Mouse (Mus musculus): ENCODE results near the gene Tepsin.

Tepsin gene

DNA sequence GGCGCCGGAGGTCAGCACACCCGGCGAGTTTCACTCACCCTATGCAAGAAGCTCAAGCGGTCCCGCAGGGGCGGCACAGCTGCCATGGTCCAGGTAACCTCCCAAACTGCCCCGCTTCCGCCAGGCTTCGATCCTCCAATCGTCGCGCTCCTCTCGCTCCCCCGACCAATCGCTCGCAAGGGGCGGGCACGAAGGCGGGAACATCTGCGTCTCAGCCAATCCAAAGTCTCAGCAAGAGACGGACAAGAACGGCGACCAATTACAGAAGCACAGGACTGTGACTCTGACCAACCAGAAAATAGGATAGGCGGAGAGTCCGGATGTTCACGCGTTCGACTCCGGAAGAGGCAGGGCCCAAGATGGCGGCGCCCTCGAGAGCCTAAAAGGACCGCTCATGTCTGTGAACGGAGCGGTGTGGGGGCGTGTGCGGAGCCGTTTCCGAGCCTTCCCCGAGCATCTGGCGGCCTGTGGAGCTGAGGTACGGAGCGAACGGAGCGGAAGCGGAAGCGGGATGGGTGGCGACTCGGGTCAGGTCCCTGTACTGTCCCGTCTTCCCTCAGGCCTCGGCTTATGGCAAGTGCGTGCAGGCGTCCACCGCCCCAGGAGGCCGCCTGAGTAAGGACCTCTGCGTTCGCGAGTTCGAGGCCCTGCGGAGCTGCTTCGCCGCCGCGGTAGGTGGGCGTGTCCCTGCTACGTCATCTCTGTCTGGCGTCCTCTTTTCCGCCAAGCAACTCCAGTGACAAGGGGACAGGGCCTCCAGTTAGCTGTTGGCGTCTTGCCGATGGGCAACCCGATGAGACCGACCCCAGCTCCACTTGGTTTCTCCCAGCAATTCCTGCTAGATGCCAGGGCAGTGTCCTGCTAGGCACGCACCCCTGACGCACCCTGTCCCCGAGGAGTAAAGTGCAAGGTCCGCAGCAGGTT is at the start of gene Tepsin, which contains the start of gene Ndufaf8:
Gene Tepsin, minus strand, starts transcription at position 144 of the 924 bp plus-strand sequence.
Gene Ndufaf8, plus strand, starts transcription at position 341 of the 924 bp plus-strand sequence.
- DNase-seq (ENCODE audit: low read depth, low spot score): peak; percentile 99

DNA sequence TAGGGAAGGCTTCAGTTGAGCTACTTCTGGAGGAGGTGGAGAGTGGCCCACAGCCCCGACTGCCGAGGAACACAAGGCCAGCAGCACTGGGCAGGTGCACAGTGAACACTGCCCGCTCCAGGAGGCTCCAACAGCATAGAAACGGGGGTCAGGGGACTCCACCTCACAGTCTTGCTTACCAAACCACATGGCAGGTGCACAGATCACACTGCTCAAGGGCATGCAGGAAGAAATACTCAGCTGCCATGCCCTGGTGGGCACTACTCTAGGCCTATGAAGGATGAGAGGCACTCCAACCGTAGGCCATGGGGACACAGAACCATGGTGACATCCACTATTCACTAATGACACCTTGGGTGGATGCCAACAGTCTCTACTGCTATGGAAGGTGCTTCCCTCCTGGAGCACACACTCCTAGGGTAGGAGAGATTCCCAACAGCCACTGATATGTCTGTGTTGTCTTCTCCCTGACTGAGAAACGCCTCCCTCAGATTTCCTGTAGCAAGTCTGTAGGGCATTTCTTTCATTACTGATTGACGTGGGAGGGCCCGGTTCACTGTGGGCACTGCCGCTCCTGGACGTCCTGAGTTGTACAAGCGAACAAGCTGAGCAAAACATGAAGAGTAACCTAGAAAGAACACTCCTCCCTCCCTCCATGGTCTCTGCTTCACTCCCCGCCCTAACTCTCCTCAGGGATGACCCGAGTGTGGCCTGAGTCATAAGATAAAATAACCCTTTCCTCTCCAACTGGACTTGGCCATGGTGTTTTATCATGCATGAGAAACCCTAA is 45.4 kb upstream of the Tepsin start:
- no peak for DNase-seq (ENCODE audit: low read depth, low spot score)

DNA sequence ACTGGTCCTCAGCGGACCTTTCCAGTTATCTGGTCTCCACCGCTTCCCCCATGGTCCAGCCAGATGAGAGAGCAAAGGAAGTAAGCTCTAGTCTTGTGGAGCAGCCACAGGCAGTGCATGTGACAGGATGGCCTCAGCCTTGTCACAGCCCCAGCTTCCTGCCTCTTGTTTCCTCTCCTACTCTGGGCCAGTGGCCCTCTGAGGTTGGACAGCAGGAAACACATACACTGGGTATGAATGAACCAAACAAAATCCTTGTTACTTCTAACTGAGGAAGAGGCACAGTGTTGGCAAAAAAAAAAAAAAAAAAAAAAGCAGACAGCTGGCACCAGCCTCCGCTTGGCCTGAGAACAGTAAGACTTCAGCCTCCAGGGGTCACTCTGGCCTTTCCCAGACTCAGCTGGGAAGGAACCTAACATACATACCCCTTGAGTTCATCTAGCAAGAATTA is 44.1 kb upstream of the Tepsin start:
- DNase-seq (ENCODE audit: low read depth, low spot score): no peak

DNA sequence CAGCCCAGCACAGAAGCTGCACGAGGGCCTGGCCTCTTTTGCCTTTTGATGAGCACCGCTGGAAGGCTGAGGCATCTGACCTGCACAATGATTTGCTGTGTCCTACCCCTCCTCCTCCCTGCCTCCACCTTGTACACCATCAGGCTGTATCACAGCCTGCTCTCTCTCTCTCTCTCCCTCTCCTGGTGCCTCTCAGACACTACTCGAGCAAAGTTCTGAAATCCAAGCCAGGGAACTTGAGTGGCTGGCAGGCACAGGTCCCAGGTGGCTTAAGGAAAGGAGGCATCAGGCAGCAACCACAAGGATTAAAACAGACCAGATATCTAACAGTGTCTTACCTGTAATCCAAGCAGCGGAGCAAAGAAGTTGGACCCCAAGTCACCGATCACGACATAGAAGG is 41.7 kb upstream of the Tepsin start:
- DNase-seq (ENCODE audit: low read depth, low spot score): no peak

DNA sequence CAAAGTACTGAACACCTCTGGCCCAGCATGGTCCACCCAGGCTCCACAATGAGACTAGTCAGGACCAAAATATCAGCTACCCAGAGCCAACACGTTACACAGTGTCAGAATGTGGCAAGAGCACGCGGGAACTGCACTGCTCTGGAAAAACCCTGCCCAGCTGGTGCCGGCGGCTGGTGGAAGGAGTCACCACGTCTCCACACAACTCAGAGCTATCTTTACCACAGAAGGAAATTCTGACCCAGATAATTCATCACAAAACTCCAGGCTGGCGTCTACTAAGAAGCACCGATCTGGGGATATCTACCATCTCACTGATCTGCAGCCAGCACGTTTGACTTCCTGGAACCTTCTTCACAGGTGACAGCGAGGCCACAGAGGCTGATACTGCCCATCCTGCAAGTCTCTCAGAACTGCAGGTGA is 40.8 kb upstream of the Tepsin start:
- DNase-seq (ENCODE audit: low read depth, low spot score): no peak

DNA sequence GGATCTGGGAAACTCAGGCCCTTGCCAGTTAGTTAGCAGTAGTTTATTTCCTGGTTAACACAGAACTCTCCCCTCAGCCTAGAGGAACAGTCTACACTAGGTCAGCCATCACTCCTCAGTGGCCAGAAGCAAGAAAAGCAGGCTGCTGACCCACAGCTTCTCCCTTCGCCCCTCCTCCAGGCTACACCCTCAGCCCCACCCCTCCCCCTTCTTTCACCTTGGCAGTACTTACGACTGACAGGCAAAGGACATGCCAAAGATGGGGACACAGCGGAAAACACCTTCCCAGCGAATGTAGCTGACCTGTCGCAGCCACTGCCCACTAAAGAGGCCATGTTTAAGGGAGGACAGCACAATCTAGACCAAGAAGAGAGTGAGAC is 39.1 kb upstream of the Tepsin start:
- DNase-seq (ENCODE audit: low read depth, low spot score): no peak

DNA sequence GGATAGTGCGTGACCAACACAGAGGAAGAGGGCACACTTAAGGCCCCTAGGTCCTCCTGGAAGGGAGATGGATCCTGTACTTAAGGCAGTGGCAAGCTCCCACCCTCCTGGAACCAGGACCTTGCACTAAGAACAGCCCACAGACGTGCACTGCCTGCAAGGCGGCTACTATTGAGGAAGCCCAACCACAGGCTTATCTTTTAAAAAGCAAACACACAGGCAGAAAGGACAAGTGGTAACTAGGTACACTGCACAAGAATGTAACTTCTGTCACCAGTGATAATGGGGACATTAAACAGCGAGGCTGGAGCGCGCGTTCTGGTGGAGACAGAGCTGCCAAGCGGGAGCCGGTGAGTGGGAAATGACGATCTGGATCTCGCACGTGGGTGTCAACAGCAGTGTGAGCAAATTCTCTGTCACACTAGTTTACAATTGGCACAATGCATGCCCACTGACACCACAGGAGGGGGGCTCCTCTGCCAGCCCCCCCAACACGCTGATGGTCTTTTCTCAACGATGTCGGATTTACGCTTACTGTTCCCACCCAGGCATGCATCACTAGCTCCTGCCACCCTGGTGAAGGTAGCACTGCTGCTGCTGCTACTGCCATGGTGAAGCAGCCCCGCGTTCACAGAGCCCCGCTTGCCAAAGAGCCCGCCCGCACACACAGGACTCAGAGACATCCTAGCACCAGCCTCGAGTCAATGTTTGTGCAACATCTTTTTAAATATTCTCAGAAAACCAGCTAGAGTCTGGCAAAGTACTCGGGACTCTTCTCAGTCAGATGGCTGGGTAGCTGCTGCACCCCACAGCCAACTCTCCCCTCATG is 38.5 kb upstream of the Tepsin start:
- no peak for DNase-seq (ENCODE audit: low read depth, low spot score)

DNA sequence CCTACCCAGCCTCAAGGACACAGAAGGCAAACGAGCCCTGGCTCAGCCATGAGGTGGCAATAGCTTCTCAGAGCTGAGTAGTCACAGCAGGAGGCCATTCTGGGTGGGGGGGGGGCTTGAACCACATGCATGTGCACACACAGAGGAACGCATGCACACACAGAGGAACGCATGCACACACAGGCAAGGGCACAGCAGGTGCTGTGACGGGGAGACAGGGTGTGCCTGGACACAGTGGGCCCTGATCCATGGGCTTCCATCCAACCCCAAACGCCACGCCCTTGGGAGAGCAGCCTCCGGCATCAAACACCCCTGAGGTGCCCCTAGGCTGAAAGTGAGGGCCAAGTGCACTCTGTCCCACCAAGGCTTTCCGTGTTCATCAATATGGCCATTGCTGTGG is 37.7 kb upstream of the Tepsin start:
- DNase-seq (ENCODE audit: low read depth, low spot score): no peak

DNA sequence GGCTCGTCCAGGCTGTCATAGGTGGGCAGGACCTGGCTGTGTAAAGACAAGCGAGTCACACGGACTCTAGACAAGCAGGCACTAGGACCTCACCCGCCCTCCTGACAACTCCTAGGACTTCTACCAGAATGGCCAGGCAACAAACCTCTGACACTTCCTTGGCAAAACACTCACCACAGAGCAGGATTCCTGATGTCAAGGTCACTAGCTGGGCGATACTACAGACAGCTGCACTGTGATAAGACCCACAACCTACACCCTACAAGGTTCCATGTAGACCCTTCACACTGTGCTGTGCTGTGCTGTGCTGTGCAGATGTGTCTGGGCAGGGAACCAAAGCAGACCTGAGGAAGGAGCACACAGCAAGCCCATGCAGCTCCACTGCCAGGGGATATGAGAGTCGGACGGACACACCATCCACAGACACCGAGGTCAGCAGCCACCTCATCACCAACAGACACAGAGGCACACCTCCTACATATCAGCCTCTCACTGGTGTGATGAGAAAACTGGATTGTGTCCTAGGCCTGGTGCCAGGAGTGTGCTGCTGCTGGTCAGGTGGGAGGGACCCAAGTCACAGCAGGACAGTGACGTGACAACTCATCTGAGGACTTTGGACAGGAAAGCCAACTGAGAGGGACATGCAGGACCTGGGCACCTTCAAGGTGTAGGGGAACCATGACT is 36.5 kb upstream of the Tepsin start:
- no peak for DNase-seq (ENCODE audit: low read depth, low spot score)

DNA sequence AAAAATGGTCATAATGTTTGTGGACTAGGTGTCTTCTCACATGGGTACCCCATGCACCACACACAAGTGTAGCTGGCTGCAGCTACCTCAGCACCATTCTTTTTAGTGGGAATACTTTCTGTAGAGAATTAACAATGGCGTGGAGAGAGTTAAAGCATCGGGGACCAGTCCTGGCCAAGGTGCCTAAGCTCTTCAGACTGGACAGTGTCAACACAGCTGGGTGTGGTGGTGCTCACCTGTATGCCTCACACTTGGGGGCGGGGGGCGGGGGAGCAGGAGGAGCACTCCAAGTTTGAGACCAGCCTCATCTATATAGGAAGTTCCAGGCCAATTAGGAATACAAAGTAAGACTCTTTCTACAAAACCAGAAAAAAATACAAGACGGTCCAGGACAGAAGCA is 35.6 kb upstream of the Tepsin start:
- DNase-seq (ENCODE audit: low read depth, low spot score): no peak

DNA sequence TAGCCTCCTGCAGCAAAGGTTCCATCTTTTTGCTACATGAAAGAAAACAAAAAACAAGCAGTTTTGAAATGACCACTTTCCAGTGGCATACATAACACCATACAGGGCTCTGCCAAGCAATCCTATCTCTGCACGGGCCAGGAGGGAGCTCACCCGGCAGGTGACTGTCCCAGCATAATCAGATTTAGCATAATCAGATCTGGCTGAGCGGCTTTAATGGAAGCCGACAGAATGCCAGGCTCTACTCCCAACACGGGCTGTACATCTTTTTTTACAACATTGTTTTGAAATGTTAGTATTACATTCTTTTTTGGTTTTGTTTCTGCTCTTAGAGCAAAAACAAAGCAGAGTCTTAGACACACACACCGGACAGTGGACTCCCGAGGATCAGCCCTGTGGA is 30.8 kb upstream of the Tepsin start:
- no peak for DNase-seq (ENCODE audit: low read depth, low spot score)

DNA sequence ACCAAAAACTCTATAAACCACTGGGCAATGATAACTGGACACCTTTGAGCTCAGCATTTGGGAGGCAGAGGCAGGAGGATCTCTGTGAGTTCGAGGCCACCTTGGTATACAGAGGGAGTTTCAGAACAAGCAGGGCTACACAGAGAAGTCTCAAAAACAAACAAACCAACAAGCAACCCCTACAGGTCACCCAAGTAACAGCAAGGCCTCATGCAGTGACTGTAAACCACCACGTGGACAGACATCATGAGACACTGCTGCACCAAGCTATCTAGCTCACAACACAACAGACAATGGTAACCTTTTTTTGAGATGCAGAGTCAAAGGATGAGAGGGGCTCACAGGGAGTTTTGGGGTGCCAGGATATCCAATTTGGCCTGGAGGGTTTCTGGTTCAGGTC is 28.3 kb upstream of the Tepsin start:
- no peak for DNase-seq (ENCODE audit: low read depth, low spot score)

DNA sequence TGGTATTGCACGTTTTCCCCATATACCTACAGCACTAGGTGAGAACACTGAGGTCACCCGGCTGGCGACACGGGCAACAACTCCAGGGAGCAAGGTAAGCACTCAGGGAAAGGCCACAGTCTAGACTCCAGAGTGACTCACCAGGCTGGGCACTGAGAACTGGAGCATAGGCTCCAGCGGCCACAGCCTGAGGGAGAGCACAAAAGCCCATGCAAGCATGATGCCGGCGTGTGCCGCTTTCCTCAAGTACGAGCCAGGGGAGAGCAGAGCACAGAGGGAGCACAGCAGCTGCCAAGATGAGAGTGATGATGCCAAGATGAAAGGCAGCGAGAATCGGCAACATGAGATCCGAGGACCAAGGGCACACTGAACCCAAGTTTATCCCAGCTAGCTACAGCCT is 23.6 kb upstream of the Tepsin start:
- DNase-seq (ENCODE audit: low read depth, low spot score): no peak

DNA sequence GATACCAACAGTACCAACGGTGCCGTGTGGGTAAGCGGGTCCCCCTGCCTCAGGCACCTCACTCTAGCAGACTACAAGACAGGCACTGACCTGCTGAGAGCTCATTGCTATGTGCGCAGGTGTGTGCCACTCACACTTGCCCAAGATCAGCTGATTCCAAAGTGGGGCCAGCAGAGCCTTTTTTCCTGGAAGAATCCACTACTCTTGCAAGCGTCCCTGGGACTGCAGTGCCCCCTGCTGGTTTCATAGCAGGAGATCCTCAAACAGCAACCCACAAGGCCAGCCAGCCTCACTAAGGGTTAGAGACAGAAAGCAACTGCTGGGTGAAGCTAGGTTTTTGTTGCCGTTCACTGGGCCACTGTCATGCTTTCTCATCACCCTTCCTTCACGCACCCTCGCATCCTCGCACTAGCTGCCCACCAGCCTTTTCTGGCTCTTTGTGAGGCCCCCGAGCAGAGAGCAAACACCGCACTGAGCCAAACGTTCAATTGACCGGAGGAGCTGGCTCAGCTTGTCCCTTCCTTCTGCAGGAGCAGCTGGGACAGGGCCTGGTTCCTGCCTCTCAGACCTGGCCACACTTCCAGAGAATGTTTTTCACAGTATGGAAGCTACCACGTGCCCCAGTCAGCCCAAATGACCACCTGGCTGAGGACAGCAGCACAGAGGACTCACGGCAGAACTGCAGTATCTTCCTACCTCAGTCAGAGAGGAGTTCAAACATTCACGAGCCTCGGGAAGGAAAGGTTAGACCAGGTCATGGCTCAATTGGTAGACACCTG is 22.3 kb upstream of the Tepsin start:
- no peak for DNase-seq (ENCODE audit: low read depth, low spot score)

DNA sequence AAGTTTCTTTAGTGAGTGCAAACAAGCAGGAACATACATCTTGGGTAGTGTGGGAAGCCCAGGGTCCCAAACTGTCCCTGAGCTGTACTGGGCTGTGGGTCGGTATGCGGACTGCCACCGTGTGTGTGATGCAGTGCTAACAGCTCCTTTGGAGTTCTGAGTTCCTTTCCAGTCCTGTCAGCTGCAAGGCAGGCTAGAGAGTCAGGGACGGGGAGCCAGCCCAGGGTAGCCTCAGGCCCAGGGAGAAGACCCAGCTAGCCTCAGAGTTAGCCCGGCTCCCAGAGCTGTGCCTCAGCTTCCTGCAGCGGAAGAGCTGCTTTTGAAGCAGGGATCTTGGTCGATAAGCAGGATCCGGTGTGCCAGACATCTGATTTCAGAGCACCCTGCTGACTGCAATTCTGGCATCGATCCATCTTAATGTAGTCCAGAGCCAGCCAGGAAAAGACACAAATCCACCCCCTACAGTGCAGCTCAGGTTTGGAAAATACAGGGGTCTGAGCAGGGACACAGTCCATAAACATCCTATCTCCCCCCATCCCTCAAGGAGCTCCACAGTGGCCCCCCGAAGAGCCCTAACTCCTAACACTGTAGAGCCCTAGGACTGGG is 21.5 kb upstream of the Tepsin start:
- DNase-seq (ENCODE audit: low read depth, low spot score): no peak

DNA sequence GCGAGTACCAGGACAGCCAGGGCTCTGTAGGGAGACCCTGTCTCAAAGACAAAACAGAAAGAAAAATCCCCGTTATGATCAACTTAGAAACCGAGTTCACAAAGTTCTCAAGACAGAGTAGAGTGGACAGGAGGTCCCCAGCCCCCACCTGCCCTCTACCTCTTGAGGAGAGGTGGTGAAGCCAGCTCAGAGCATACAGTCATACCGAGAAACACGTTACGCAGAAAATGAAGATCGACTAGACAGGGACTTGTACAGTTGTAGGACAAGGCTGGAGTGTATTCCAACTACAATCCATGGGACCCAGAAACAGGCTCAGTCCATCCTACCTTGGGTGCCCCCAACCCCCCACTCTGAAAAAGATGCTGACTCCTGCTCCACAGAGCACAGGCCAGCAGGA is 20.6 kb upstream of the Tepsin start:
- no peak for DNase-seq (ENCODE audit: low read depth, low spot score)

DNA sequence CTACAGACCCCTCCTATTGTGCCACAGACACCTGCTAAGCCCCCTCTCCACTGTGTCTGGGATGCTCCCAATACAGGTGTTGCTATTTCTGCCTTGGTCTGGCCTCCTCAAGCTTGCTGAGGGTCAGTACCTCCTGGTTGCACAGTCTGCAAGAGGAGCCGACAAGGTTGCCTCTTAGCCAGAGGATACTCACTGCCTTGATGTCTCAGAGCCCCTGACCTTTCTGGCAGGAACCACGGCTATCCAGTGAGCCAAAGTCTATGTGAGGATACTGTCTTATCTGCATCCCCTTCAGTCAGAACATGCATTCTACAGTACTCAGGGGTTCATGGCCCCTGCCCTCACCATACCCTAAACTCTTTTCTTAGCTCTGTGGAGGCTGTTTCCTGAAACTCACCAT is 19.1 kb upstream of the Tepsin start:
- no peak for DNase-seq (ENCODE audit: low read depth, low spot score)

DNA sequence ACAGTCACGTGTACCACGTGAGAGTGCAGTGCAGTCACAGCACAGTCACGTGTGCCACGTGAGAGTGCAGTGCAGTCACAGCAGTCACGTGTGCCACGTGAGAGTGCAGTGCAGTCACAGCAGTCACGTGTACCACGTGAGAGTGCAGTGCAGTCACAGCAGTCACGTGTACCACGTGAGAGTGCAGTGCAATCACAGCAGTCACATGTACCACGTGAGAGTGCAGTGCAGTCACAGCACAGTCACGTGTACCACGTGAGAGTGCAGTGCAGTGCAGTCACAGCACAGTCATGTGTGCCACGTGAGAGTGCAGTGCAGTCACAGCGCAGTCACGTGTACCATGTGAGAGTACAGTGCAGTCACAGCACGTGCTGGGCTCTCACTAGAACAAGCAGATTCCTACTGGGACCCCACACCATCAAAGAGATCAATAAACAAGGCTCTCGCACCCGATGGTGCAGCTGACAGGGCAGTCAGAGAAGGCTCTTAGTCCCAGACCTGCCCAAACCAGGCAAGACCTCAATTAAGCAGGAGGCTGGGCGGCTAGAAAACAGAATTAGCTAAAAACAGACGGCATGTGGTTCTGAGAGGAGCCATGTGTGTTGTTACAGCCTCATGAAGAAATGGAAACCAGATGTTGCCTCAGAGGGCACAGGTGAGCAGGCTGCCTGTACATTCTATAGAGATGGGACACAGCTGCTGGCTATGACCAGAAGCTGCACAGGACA is 16.1 kb upstream of the Tepsin start:
- DNase-seq (ENCODE audit: low read depth, low spot score): peak; percentile 36

DNA sequence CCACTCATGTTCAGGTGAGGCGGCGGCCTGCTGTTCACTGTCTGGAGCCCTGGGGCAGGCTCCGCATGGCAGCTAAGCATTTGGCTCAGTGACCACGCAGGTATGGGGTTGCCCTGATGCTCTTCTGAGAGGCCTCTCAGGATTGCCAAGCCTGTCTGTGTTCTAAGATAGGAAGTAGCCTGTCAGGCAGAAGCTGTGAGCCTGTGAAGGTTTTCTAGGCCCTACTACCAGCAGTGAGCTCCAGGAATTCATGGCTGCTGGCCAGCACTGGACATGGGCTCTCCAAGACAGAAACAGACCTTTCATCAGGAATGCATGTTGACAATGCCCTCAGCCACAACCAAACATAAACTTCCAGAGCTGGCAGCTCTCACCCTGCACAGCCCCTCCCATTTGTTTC is 13.6 kb upstream of the Tepsin start:
- no peak for DNase-seq (ENCODE audit: low read depth, low spot score)
